Mouse (Mus musculus): Measurements from ENCODE around the gene Fitm2. TPM values are rescaled to one million over a fixed set of nuclear protein-coding genes. Genes with fewer than 3 reads are reported as not detected.

The Fitm2 gene
- polyA plus RNA-seq, 1 experiment from 2014 or later, result 11.6 TPM

- Histone ChIP-seq H3K36me3 (ENCODE audit: control insufficient read depth, insufficient read depth, low read length) (no peaks in the 10 kb centered on the region), H3K27ac (ENCODE audit: low read length) (no peak overlapping the region), H3K4me1 (ENCODE audit: control insufficient read depth, insufficient read depth, low read length) (no peaks in the 10 kb centered on the region), H3K27me3 (ENCODE audit: control insufficient read depth, insufficient read depth, low read length) (no peaks in the 10 kb centered on the region), H3K9ac (ENCODE audit: low read length) (no peak overlapping the region), H3K4me2 (ENCODE audit: low read depth, low read length) (no peak overlapping the region), H3K4me3 (replicated peaks; ENCODE audit: low read length) (0 out of 2 replicates have a peak overlapping the region, but pooled peaks have one; percentile 37), H3K9me3 (replicated peaks; ENCODE audit: control insufficient read depth, low read length) (no peaks in the 10 kb centered on the region)
- no peak for ATAC-seq (ENCODE audit: insufficient read depth, low FRiP score)
- WGBS, result 54% methylated on average over 1 of the region's 1 CpGs
Measured at GRCm38 (mm10) chr2:163439488-163439887, 32.9 kb downstream of the Fitm2 start.

GRCm38 (mm10) chr2:163438619-163439451, 33.6 kb downstream of the Fitm2 start:
- Histone ChIP-seq H3K27me3 (ENCODE audit: control insufficient read depth, insufficient read depth, low read length) (no peaks in the 10 kb centered on the region), H3K9ac (ENCODE audit: low read length) (0 out of 2 replicates have a peak overlapping the region, but pooled peaks have one; percentile 4)
- peak; percentile 31; the same call in 1 of the 2 replicates for ATAC-seq (ENCODE audit: insufficient read depth, low FRiP score)

GRCm38 (mm10) chr2:163438246-163438618, 34.2 kb downstream of the Fitm2 start, which contains the start of gene Gdap1l1:
Gene Gdap1l1 (plus strand): TSS chr2:163438476.
- Histone ChIP-seq H3K4me3 (replicated peaks; ENCODE audit: low read length) (peak within 1 kb of the TSS; percentile 37), H3K27ac (ENCODE audit: low read length) (no peak within 1 kb of the TSS), H3K9me3 (replicated peaks; ENCODE audit: control insufficient read depth, low read length) (no peaks in the 10 kb centered on the region), H3K27me3 (ENCODE audit: control insufficient read depth, insufficient read depth, low read length) (no peaks in the 10 kb centered on the region), H3K4me2 (ENCODE audit: low read depth, low read length) (peak within 1 kb of the TSS; percentile 44), H3K36me3 (ENCODE audit: control insufficient read depth, insufficient read depth, low read length) (no peaks in the 10 kb centered on the region), H3K4me1 (ENCODE audit: control insufficient read depth, insufficient read depth, low read length) (no peaks in the 10 kb centered on the region), H3K9ac (ENCODE audit: low read length) (0 out of 2 replicates have a peak within 1 kb of the TSS, but pooled peaks have one; percentile 4)
- 0 out of 2 replicates have a peak, but pooled peaks have one; percentile 25 for ATAC-seq (ENCODE audit: insufficient read depth, low FRiP score)
- WGBS, result 1% methylated on average over 16 of the region's 18 CpGs

More at GRCm38 (mm10) chr2:163438619-163439451, 33.6 kb downstream of the Fitm2 start:
- Histone ChIP-seq H3K27ac (ENCODE audit: low read length) (no peak overlapping the region), H3K4me1 (ENCODE audit: control insufficient read depth, insufficient read depth, low read length) (no peaks in the 10 kb centered on the region), H3K4me3 (replicated peaks; ENCODE audit: low read length) (peak overlapping the region; percentile 37), H3K9me3 (replicated peaks; ENCODE audit: control insufficient read depth, low read length) (no peaks in the 10 kb centered on the region), H3K36me3 (ENCODE audit: control insufficient read depth, insufficient read depth, low read length) (no peaks in the 10 kb centered on the region), H3K4me2 (ENCODE audit: low read depth, low read length) (peak overlapping the region; percentile 44)
- 3% methylated on average over 30 of the region's 30 CpGs for WGBS

GRCm38 (mm10) chr2:163437800-163438199, 34.6 kb downstream of the Fitm2 start:
- Histone ChIP-seq H3K4me2 (ENCODE audit: low read depth, low read length) (peak overlapping the region; percentile 44), H3K4me3 (replicated peaks; ENCODE audit: low read length) (peak overlapping the region; percentile 37), H3K27me3 (ENCODE audit: control insufficient read depth, insufficient read depth, low read length) (no peaks in the 10 kb centered on the region), H3K4me1 (ENCODE audit: control insufficient read depth, insufficient read depth, low read length) (no peaks in the 10 kb centered on the region), H3K36me3 (ENCODE audit: control insufficient read depth, insufficient read depth, low read length) (no peaks in the 10 kb centered on the region), H3K27ac (ENCODE audit: low read length) (no peak overlapping the region), H3K9ac (ENCODE audit: low read length) (no peak overlapping the region), H3K9me3 (replicated peaks; ENCODE audit: control insufficient read depth, low read length) (no peaks in the 10 kb centered on the region)
- ATAC-seq (ENCODE audit: insufficient read depth, low FRiP score), result no peak
- 43% methylated on average over 4 of the region's 4 CpGs for WGBS

GRCm38 (mm10) chr2:163433971-163434370, 38.5 kb downstream of the Fitm2 start:
- Histone ChIP-seq H3K27ac (ENCODE audit: low read length) (no peak overlapping the region), H3K4me1 (ENCODE audit: control insufficient read depth, insufficient read depth, low read length) (peaks cover 4% of the 10 kb centered on the region; the same call in 1 of the 2 replicates), H3K4me2 (ENCODE audit: low read depth, low read length) (no peak overlapping the region), H3K27me3 (ENCODE audit: control insufficient read depth, insufficient read depth, low read length) (no peaks in the 10 kb centered on the region), H3K36me3 (ENCODE audit: control insufficient read depth, insufficient read depth, low read length) (no peaks in the 10 kb centered on the region), H3K4me3 (replicated peaks; ENCODE audit: low read length) (no peak overlapping the region), H3K9ac (ENCODE audit: low read length) (no peak overlapping the region), H3K9me3 (replicated peaks; ENCODE audit: control insufficient read depth, low read length) (no peaks in the 10 kb centered on the region)
- ATAC-seq (ENCODE audit: insufficient read depth, low FRiP score), result no peak
- WGBS, result 14% methylated on average over 4 of the region's 4 CpGs

GRCm38 (mm10) chr2:163431289-163431688, 41.1 kb downstream of the Fitm2 start:
- Histone ChIP-seq H3K4me1 (ENCODE audit: control insufficient read depth, insufficient read depth, low read length) (peaks cover 4% of the 10 kb centered on the region; the same call in 1 of the 2 replicates), H3K9ac (ENCODE audit: low read length) (no peak overlapping the region), H3K4me2 (ENCODE audit: low read depth, low read length) (no peak overlapping the region), H3K4me3 (replicated peaks; ENCODE audit: low read length) (no peak overlapping the region), H3K36me3 (ENCODE audit: control insufficient read depth, insufficient read depth, low read length) (no peaks in the 10 kb centered on the region), H3K27me3 (ENCODE audit: control insufficient read depth, insufficient read depth, low read length) (no peaks in the 10 kb centered on the region), H3K9me3 (replicated peaks; ENCODE audit: control insufficient read depth, low read length) (no peaks in the 10 kb centered on the region), H3K27ac (ENCODE audit: low read length) (no peak overlapping the region)
- ATAC-seq (ENCODE audit: insufficient read depth, low FRiP score), result no peak
- WGBS, result 81% methylated on average over 9 of the region's 9 CpGs

GRCm38 (mm10) chr2:163428346-163429011, 44.0 kb downstream of the Fitm2 start:
- Histone ChIP-seq H3K4me3 (replicated peaks; ENCODE audit: low read length) (no peak overlapping the region), H3K9me3 (replicated peaks; ENCODE audit: control insufficient read depth, low read length) (no peaks in the 10 kb centered on the region), H3K9ac (ENCODE audit: low read length) (no peak overlapping the region), H3K4me1 (ENCODE audit: control insufficient read depth, insufficient read depth, low read length) (peaks cover 4% of the 10 kb centered on the region; the same call in 1 of the 2 replicates), H3K27ac (ENCODE audit: low read length) (no peak overlapping the region), H3K27me3 (ENCODE audit: control insufficient read depth, insufficient read depth, low read length) (no peaks in the 10 kb centered on the region), H3K36me3 (ENCODE audit: control insufficient read depth, insufficient read depth, low read length) (no peaks in the 10 kb centered on the region), H3K4me2 (ENCODE audit: low read depth, low read length) (no peak overlapping the region)
- WGBS, result 39% methylated on average over 4 of the region's 4 CpGs
- no peak for ATAC-seq (ENCODE audit: insufficient read depth, low FRiP score)

- H3K4me3 ChIP-seq (replicated peaks; ENCODE audit: low read length), result no peak within 1 kb of the TSS
- no peak within 1 kb of the TSS for H3K9ac ChIP-seq (ENCODE audit: low read length)
- H3K27ac ChIP-seq (ENCODE audit: low read length), result no peak within 1 kb of the TSS
- WGBS, result 81% methylated on average over 6 of the region's 6 CpGs
- peaks cover 9% of the 10 kb centered on the region; the same call in 1 of the 2 replicates for H3K4me1 ChIP-seq (ENCODE audit: control insufficient read depth, insufficient read depth, low read length)
- no peaks in the 10 kb centered on the region for H3K9me3 ChIP-seq (replicated peaks; ENCODE audit: control insufficient read depth, low read length)
- H3K27me3 ChIP-seq (ENCODE audit: control insufficient read depth, insufficient read depth, low read length), result no peaks in the 10 kb centered on the region
- no peak within 1 kb of the TSS for H3K4me2 ChIP-seq (ENCODE audit: low read depth, low read length)
- no peak for ATAC-seq (ENCODE audit: insufficient read depth, low FRiP score)
- no peaks in the 10 kb centered on the region for H3K36me3 ChIP-seq (ENCODE audit: control insufficient read depth, insufficient read depth, low read length)
Measured at GRCm38 (mm10) chr2:163424597-163424996, 47.8 kb downstream of the Fitm2 start, which contains the start of gene Oser1. Gene Oser1 (minus strand): TSS chr2:163424697.

All from stomach, embryonic 16.5 days (tissue).